Mouse (Mus musculus): ENCODE data around the gene Olfr432. TPM values are rescaled to one million over a fixed set of nuclear protein-coding genes. Genes with fewer than 3 reads are reported as not detected.
"Not testable (repeated sequence)": the region's sequence is repeated elsewhere in the genome, so short reads cannot be mapped to it uniquely, and the experiment has no call there.

Olfr432 gene
- polyA plus RNA-seq, 1 experiment: not detected

DNA sequence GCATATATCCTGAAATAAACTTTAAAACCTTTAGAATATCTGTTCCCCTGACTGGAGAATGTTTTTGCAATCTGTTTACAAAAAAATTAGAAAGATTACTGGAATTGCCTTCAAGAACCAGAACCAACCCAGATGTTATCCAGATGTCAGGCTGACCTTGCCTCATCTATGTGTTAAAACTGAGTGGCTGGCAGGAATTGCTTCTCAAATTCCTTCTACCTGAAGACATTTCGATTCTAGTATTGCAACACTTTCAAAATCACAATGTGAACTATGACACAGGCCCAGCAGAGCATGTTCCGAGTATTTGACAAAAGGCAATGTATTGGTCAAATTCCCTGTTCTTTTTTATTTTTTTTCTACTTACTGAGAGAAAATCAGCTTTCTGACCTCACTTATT lies 4.6 kb upstream of the Olfr432 start:
- Histone ChIP-seq H3K4me1 (ENCODE audit: control insufficient read depth, insufficient read depth, low read length) (no peaks in the 10 kb centered on the region), H3K27me3 (replicated peaks; ENCODE audit: control insufficient read depth, insufficient read depth, low read length) (no peaks in the 10 kb centered on the region), H3K36me3 (ENCODE audit: control insufficient read depth, insufficient read depth, low read length) (no peaks in the 10 kb centered on the region), H3K4me3 (ENCODE audit: insufficient read depth, low read depth, low read length) (no peak overlapping the region), H3K27ac (ENCODE audit: insufficient read depth, low read depth, low read length) (no peak overlapping the region)
- 64% methylated on average over 2 of the region's 2 CpGs for WGBS
- no peak for DNase-seq
- TF ChIP-seq POLR2A (IDR thresholded peaks at IDR 0.05; ENCODE audit: low read depth, low read length): no peak
- TF ChIP-seq CTCF (conservative IDR thresholded peaks at IDR 0.05; ENCODE audit: insufficient read depth, insufficient read length, low read depth, low read length): no peak

DNA sequence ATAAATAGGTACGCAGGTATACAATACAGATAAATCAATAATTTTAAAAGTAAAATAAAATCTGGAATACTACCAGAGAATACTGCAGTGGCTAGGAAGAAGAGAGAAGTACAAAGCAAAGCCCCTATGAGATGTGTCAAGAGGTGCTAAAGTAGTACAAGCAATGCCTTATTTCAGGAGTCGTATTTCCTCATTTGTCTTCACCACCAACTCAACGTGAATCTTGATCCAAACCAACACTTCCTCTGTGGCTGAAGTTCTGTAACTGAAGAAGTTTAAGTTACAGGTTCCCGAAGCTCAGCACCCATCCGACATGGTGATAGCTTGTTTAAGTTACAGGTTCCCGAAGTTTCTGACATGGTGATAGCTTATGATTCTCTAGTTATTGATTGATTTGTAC lies 778 bp upstream of the Olfr432 start:
- not testable (repeated sequence) for H3K4me1 ChIP-seq (ENCODE audit: control insufficient read depth, insufficient read depth, low read length); DNase-seq; H3K27me3 ChIP-seq (replicated peaks; ENCODE audit: control insufficient read depth, insufficient read depth, low read length); H3K27ac ChIP-seq (ENCODE audit: insufficient read depth, low read depth, low read length); H3K36me3 ChIP-seq (ENCODE audit: control insufficient read depth, insufficient read depth, low read length); H3K4me3 ChIP-seq (ENCODE audit: insufficient read depth, low read depth, low read length)
- WGBS: 59% methylated on average over 6 of the region's 6 CpGs

DNA sequence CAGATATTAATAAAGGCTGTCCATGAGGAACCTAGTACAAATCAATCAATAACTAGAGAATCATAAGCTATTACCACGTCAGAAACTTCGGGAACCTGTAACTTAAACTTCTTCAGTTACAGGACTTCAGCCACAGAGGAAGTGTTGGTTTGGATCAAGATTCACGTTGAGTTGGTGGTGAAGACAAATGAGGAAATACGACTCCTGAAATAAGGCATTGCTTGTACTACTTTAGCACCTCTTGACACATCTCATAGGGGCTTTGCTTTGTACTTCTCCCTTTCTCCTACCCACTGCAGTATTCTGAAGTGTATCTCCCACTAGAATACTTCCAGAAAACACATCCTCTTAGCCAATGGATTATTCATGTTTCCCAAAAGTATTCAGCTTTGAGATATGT lies 352 bp downstream of the Olfr432 start:
- not testable (repeated sequence) for H3K27ac ChIP-seq (ENCODE audit: insufficient read depth, low read depth, low read length); H3K36me3 ChIP-seq (ENCODE audit: control insufficient read depth, insufficient read depth, low read length); DNase-seq; H3K27me3 ChIP-seq (replicated peaks; ENCODE audit: control insufficient read depth, insufficient read depth, low read length); H3K4me1 ChIP-seq (ENCODE audit: control insufficient read depth, insufficient read depth, low read length); H3K4me3 ChIP-seq (ENCODE audit: insufficient read depth, low read depth, low read length)
- 48% methylated on average over 4 of the region's 4 CpGs for WGBS

GRCm38 (mm10) chr1:174050532-174050931 lies 1.5 kb downstream of the Olfr432 start:
- H3K36me3 ChIP-seq (ENCODE audit: control insufficient read depth, insufficient read depth, low read length): no peaks in the 10 kb centered on the region
- H3K27ac ChIP-seq (ENCODE audit: insufficient read depth, low read depth, low read length): no peak overlapping the region
- H3K4me3 ChIP-seq (ENCODE audit: insufficient read depth, low read depth, low read length): no peak overlapping the region
- no peaks in the 10 kb centered on the region for H3K27me3 ChIP-seq (replicated peaks; ENCODE audit: control insufficient read depth, insufficient read depth, low read length)
- DNase-seq: no peak
- WGBS: 66% methylated on average over 4 of the region's 4 CpGs
- TF ChIP-seq POLR2A (IDR thresholded peaks at IDR 0.05; ENCODE audit: low read depth, low read length): no peak
- H3K4me1 ChIP-seq (ENCODE audit: control insufficient read depth, insufficient read depth, low read length): no peaks in the 10 kb centered on the region

- DNase-seq: no peak
- TF ChIP-seq POLR2A (IDR thresholded peaks at IDR 0.05; ENCODE audit: low read depth, low read length) (no peak), CTCF (conservative IDR thresholded peaks at IDR 0.05; ENCODE audit: insufficient read depth, insufficient read length, low read depth, low read length) (no peak)
- Histone ChIP-seq H3K27me3 (replicated peaks; ENCODE audit: control insufficient read depth, insufficient read depth, low read length) (no peaks in the 10 kb centered on the region), H3K4me3 (ENCODE audit: insufficient read depth, low read depth, low read length) (no peak overlapping the region), H3K36me3 (ENCODE audit: control insufficient read depth, insufficient read depth, low read length) (no peaks in the 10 kb centered on the region), H3K4me1 (ENCODE audit: control insufficient read depth, insufficient read depth, low read length) (no peaks in the 10 kb centered on the region), H3K27ac (ENCODE audit: insufficient read depth, low read depth, low read length) (no peak overlapping the region)
- 90% methylated on average over 4 of the region's 4 CpGs for WGBS
Measured at GRCm38 (mm10) chr1:174051515-174051914, 2.5 kb downstream of the Olfr432 start.

DNA sequence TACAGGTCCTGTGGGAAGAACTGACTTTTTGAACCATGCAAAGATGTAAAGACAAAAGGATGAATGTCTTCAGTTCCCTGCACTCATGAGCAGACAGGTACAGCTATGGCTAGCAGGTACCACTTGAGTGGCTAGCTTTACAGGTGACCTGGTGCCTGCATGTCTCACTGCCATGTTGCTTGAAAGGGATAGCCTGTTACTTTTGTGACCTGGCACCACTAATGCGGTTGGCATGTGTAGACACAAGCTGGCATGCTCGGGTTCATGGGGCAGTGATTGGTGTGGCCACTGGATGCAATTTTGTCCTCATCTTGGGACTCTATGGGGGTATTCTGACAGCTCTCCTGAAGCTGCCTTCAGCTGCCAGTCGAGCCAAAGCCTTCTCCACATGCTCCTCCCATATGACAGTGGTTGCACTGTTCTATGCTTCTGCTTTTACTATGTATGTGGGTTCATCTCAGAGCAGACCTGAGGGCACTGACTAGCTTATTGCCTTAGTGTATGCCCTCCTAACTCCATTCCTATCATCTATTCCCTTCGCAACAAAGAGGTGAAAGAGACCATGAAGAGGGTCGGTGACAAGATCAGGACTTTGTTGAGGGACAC lies 3.0 kb downstream of the Olfr432 start:
- H3K27ac ChIP-seq (ENCODE audit: insufficient read depth, low read depth, low read length): no peak overlapping the region
- H3K27me3 ChIP-seq (replicated peaks; ENCODE audit: control insufficient read depth, insufficient read depth, low read length): no peaks in the 10 kb centered on the region
- TF ChIP-seq CTCF (conservative IDR thresholded peaks at IDR 0.05; ENCODE audit: insufficient read depth, insufficient read length, low read depth, low read length) (no peak), POLR2A (IDR thresholded peaks at IDR 0.05; ENCODE audit: low read depth, low read length) (no peak)
- no peak for DNase-seq
- 81% methylated on average over 5 of the region's 5 CpGs for WGBS
- H3K4me1 ChIP-seq (ENCODE audit: control insufficient read depth, insufficient read depth, low read length): no peaks in the 10 kb centered on the region
- no peaks in the 10 kb centered on the region for H3K36me3 ChIP-seq (ENCODE audit: control insufficient read depth, insufficient read depth, low read length)
- no peak overlapping the region for H3K4me3 ChIP-seq (ENCODE audit: insufficient read depth, low read depth, low read length)

DNA sequence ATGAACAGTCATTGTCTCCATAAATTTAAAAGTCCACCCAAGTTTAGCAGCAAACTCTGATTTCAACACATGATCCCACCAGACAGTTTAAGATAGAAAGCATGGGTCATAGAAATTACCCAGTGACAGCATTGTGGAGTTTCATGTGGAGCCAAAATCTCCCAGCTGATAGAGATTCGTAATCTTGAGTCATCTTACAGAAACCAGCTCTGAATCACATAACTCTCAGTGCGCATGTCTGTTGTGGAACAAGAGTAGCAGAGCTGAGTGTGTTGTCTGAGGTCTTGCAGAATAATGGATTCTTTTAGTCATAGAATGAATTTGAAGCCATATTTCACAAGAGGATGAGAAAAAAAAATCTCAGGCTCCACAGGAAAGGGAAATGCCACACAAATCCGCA lies 4.0 kb downstream of the Olfr432 start:
- H3K4me3 ChIP-seq (ENCODE audit: insufficient read depth, low read depth, low read length): no peak overlapping the region
- H3K36me3 ChIP-seq (ENCODE audit: control insufficient read depth, insufficient read depth, low read length): no peaks in the 10 kb centered on the region
- no peak for DNase-seq
- WGBS: 69% methylated on average over 3 of the region's 3 CpGs
- TF ChIP-seq CTCF (conservative IDR thresholded peaks at IDR 0.05; ENCODE audit: insufficient read depth, insufficient read length, low read depth, low read length): no peak
- no peak for TF ChIP-seq POLR2A (IDR thresholded peaks at IDR 0.05; ENCODE audit: low read depth, low read length)
- no peaks in the 10 kb centered on the region for H3K27me3 ChIP-seq (replicated peaks; ENCODE audit: control insufficient read depth, insufficient read depth, low read length)
- H3K4me1 ChIP-seq (ENCODE audit: control insufficient read depth, insufficient read depth, low read length): no peaks in the 10 kb centered on the region
- H3K27ac ChIP-seq (ENCODE audit: insufficient read depth, low read depth, low read length): no peak overlapping the region

GRCm38 (mm10) chr1:174055248-174055647 lies 6.2 kb downstream of the Olfr432 start:
- no peaks in the 10 kb centered on the region for H3K4me1 ChIP-seq (ENCODE audit: control insufficient read depth, insufficient read depth, low read length)
- H3K4me3 ChIP-seq (ENCODE audit: insufficient read depth, low read depth, low read length): no peak overlapping the region
- H3K27ac ChIP-seq (ENCODE audit: insufficient read depth, low read depth, low read length): no peak overlapping the region
- no peaks in the 10 kb centered on the region for H3K36me3 ChIP-seq (ENCODE audit: control insufficient read depth, insufficient read depth, low read length)
- WGBS: 80% methylated on average over 2 of the region's 2 CpGs
- no peak for DNase-seq
- TF ChIP-seq POLR2A (IDR thresholded peaks at IDR 0.05; ENCODE audit: low read depth, low read length) (no peak), CTCF (conservative IDR thresholded peaks at IDR 0.05; ENCODE audit: insufficient read depth, insufficient read length, low read depth, low read length) (no peak)
- no peaks in the 10 kb centered on the region for H3K27me3 ChIP-seq (replicated peaks; ENCODE audit: control insufficient read depth, insufficient read depth, low read length)

All from kidney, adult 2 months (tissue).